Mouse (Mus musculus) NIH3T3 (cell line): ENCODE measurements around the gene Myh6.

Experiments used
- DNase-seq: peaks from one replicate; pipeline ENCODE4 v3.0.0-alpha.2; 2012; ENCODE audit warnings: low read depth

Myh6 gene

GRCm38 (mm10) chr14:54932645-54933150 lies 34.0 kb downstream of the Myh6 start, which contains the start of gene Il25:
Gene Il25 (plus strand): TSS chr14:54932695.
- DNase-seq: no peak

GRCm38 (mm10) chr14:54930431-54930830 lies 36.3 kb downstream of the Myh6 start:
- no peak for DNase-seq

GRCm38 (mm10) chr14:54929801-54930200 lies 36.9 kb downstream of the Myh6 start:
- DNase-seq: peak; percentile 11

DNA sequence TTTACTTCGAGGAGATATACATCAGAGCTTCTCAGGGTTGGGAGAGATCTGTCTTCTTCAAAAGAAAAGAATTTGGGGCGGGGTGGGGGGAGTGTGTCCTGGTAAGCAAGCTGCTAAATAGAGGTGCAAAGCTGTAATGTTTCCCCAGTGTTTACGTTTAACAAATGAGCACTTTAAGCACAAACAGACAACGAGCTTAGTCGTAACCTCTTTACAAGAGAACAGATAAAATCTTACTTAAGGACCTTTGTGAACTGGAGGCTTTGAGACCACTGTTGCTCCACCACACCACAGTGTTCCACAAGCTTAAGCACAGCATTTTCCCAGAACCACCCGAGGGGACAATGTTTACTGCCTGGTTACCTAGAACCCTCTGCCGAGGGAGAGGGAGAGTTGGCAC lies 39.4 kb downstream of the Myh6 start:
- DNase-seq: no peak

DNA sequence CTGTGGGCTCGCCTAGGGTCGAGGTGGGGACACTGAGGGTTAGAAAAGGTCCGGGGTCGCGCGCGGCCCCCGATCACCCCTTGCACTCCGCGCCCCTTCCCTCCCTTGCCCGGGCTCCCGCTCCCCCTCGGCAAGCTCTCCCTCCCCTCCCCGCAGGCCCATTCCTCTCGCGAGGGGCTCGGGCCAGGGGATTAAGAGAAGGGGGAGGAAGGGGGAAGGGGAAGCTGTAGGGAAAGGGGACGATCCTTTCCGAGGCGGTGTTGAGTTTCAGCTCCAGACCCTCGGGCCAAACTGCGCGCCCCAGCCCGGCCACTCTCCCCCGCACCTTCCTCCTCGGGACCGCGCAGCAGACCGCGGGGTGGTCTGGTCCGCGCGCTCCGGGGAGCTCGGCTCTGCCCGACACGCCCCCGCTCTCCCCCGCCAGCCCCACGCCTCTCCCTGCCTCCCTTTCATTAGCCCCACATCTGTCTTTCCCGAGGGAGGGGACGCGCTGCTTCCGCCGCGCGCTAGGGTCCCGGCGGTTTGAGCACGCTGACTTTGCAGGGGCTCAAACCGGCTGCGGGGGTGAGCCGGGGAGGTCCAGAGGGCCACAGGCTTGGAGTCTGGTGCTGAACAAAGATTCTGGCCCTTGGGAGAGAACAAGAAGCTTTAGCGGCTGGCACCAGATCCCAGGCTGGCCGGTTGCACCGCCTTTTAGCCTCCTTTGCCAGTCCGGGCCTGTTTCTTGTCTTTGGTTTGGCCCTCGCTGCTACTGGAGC lies 40.1 kb downstream of the Myh6 start:
- DNase-seq: no peak

- no peak for DNase-seq
Measured at GRCm38 (mm10) chr14:54925349-54926342, 41.1 kb downstream of the Myh6 start, which contains the start of gene Efs. Gene Efs (minus strand): TSS chr14:54926126.

GRCm38 (mm10) chr14:54924641-54925348 lies 41.9 kb downstream of the Myh6 start:
- peak; percentile 59 for DNase-seq

GRCm38 (mm10) chr14:54920076-54920685 lies 46.5 kb downstream of the Myh6 start:
- no peak for DNase-seq

DNA sequence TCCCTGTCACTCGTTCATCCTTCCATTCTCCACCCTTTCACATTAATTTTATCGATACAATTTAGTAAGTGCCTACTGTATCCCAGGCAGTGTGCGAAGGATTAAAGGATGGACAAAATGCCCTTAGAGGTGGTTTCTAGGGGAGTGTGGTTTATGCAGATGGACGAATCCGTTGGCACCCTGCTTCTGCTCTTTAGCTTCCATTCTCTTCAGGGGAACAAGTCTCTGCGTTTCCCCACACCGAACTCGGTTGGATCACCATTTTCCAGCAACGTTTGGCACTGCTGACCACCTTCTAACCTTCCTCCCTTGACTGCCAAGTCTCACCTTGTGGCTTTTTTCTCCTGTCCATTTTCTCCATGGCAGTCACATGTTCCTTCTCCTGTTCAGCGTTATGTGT lies 53.4 kb downstream of the Myh6 start:
- DNase-seq: no peak

GRCm38 (mm10) chr14:54912886-54913285 lies 53.8 kb downstream of the Myh6 start, which contains the start of gene Slc22a17:
Gene Slc22a17 (minus strand): TSS chr14:54913132.
- peak; percentile 66 for DNase-seq

GRCm38 (mm10) chr14:54912109-54912850 lies 54.4 kb downstream of the Myh6 start:
- no peak for DNase-seq

DNA sequence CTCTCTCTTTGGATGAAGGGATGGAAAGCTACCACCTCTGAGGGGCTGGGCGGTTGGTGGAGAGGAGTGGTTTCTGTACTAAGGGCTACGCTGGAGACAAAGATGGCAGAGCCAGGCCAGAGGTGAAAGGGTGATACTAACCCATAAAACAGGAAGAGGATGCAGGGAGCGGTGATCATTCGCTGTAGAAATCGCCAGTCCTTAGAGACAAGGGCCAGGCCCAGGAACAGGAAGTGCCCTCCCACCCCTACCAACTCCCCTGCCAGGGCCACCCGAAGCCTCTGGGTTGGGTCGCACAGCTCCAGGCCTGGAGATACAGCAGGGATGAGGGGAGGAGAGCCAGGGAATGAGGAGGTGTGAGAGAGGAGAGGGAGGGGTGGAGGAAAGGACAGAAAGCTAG lies 58.0 kb downstream of the Myh6 start:
- no peak for DNase-seq

- DNase-seq: peak; percentile 26
Measured at GRCm38 (mm10) chr14:54903641-54904040, 63.1 kb downstream of the Myh6 start.

GRCm38 (mm10) chr14:54900383-54900782 lies 66.3 kb downstream of the Myh6 start:
- DNase-seq: peak; percentile 88

DNA sequence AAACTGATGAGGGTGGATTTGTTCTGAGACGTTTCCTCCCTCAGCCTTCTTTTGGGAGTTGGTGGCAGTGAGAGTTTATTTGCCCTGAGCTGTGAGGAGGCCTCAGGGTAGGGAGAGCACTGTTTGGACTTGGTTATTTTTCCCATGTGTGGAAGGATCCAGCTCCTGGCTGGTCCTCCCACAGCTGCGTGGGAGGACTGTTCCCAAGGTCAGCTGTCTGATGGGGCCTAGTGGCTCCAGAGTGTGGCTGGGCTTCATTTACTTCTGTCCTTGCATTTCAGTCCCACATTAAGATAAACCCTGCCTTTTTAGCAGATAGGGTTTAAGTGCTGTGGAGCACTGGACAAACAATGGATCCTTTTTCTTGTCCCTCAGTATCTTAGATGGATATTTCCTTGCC lies 69.3 kb downstream of the Myh6 start:
- no peak for DNase-seq

DNA sequence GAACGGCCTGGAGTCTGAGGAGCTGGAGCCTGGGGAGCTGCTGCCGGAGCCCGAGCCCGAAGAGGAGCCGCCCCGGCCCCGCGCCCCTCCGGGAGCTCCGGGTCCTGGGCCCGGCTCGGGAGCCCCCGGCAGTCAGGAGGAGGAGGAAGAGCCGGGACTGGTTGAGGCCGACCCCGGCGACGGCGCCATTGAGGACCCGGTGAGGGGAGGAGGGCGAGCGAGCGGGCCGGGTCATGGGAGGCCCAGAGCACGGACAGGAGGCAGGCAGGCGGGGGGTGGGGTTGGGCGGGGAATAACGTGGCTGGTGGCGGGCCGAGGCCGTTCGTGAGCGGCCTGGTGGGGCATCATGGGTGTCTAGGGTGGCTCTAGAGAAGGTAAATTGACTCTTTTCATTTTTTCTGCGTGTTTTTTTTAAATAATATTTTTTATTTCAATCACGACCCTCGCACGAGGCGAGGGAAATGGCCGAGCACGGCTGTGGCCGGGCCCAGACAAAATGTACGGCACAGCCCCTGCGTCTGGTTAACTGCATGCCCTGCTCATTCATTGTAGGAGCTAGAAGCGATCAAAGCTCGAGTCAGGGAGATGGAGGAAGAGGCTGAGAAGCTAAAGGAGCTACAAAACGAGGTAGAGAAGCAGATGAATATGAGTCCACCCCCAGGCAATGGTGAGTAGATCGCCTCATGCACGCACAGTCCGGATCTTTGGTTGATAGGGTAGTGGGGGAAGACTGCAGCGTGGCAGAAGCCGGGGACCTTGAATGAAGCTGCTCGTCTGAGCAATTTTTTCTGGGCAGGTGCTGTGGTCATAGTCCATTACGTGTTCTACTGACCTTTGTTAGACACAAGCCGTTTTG lies 72.2 kb downstream of the Myh6 start:
- peak; percentile 63 for DNase-seq

GRCm38 (mm10) chr14:54893651-54894181 lies 73.0 kb downstream of the Myh6 start:
- peak; percentile 97 for DNase-seq

DNA sequence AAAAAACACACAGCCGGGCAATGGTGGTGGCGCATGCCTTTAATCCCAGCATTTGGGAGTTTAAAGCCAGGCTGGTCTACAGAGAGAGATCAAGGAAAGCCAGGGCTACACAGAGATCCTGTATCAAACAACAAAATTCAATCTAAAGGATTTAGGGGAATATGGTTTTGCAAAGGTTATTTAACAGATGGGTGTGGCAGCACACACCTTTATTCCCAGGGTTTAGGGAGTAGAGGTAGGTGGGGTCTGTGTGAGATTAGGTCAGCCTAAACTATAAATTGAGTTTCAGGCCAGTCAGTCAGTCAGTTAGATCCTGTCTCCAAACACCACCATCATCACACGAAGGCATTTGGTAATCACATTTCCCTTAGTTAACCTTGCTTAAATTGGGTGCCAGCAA lies 74.5 kb downstream of the Myh6 start, which contains the start of gene Pabpn1:
TSS of gene Pabpn1 (plus strand) at position 301 of the 400 bp plus-strand sequence.
- no peak for DNase-seq
